Mouse (Mus musculus): ENCODE measurements around the gene Ptprg. TPM values are rescaled to one million over a fixed set of nuclear protein-coding genes. Genes with fewer than 3 reads are reported as not detected.

Gene Ptprg
- polyA plus RNA-seq, 1 experiment from 2014 or later: 38.7 TPM

DNA sequence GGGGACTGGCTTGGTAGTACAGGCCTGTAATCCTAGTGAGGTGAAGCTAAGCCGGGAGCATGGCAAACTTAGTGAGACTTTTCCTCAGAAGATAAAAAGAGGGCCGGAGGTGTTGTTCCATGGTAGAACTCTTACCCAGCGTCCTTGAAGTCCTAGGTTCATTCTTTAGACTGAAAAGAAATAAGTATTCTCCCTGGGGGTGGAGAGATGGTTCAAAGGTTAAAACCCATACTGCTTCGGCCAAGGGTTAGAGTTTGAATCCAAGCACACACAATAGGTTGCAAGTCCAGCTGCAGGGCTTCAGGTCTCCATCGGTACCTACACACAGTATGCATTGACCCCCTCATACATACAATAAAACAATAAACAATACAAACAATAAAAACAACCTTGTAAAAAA, 10.3 kb downstream of the Ptprg start:
- Histone ChIP-seq H3K4me2 (replicated peaks; ENCODE audit: low read depth, low read length) (no peak overlapping the region), H3K27me3 (ENCODE audit: insufficient read depth, low read length) (no peaks in the 10 kb centered on the region), H3K36me3 (ENCODE audit: insufficient read depth, low read length) (peaks cover 2% of the 10 kb centered on the region; the same call in 1 of the 2 replicates), H3K4me3 (ENCODE audit: low read length) (no peak overlapping the region), H3K9me3 (ENCODE audit: low read length) (peaks cover 4% of the 10 kb centered on the region; the same call in 1 of the 2 replicates), H3K4me1 (ENCODE audit: insufficient read depth, low read length) (peaks cover 20% of the 10 kb centered on the region), H3K9ac (replicated peaks; ENCODE audit: low read length) (no peak overlapping the region), H3K27ac (ENCODE audit: low read length) (no peak overlapping the region)
- no peak for ATAC-seq (ENCODE audit: low FRiP score, low TSS enrichment)
- WGBS: 82% methylated on average over 5 of the region's 5 CpGs

DNA sequence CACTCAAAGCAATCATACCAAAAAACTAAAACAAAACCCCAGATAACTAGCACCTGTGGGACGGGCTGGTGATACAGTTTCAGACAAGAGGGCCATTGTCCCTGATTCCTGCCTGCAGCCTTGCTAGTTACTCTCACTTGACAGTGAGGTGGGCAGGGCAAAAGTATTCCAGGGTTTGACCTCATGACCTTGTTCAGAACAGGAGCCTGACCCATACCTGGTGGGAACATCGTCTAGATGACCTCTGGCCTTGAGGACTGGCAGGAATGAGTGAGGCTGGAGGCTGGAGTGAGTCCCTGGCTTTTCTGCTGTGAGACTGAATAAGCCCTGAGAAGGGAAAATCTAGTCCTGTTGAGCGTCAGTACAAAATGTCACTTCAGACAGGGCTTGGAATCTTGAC, 11.1 kb downstream of the Ptprg start:
- ATAC-seq (ENCODE audit: low FRiP score, low TSS enrichment): no peak
- Histone ChIP-seq H3K4me2 (replicated peaks; ENCODE audit: low read depth, low read length) (no peak overlapping the region), H3K27ac (ENCODE audit: low read length) (no peak overlapping the region), H3K36me3 (ENCODE audit: insufficient read depth, low read length) (peaks cover 2% of the 10 kb centered on the region; the same call in 1 of the 2 replicates), H3K9ac (replicated peaks; ENCODE audit: low read length) (no peak overlapping the region), H3K27me3 (ENCODE audit: insufficient read depth, low read length) (no peaks in the 10 kb centered on the region), H3K4me3 (ENCODE audit: low read length) (no peak overlapping the region), H3K9me3 (ENCODE audit: low read length) (peaks cover 5% of the 10 kb centered on the region; the same call in 1 of the 2 replicates), H3K4me1 (ENCODE audit: insufficient read depth, low read length) (peaks cover 20% of the 10 kb centered on the region)
- 80% methylated on average over 3 of the region's 3 CpGs for WGBS

DNA sequence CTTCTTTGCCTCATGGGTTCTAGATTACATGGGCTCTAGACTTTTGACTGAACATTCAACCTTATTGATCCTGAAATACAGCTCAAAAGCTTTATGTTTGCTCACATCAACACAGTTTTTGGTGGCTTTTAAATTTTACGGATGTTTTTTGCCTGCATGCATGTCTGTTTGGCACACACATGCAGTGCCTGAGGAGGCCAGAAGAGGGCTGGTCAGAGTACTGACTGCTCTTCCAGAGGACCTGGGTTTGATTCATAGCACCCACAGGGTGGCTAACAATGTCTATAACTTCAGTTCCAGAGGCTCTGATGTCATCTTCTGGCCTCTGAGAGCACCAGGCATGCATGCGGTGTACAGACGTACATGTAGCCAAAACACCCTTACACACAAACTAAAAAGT, 12.0 kb downstream of the Ptprg start:
- WGBS: 97% methylated on average over 3 of the region's 3 CpGs
- no peak for ATAC-seq (ENCODE audit: low FRiP score, low TSS enrichment)
- H3K9ac ChIP-seq (replicated peaks; ENCODE audit: low read length): no peak overlapping the region
- H3K27me3 ChIP-seq (ENCODE audit: insufficient read depth, low read length): no peaks in the 10 kb centered on the region
- H3K4me3 ChIP-seq (ENCODE audit: low read length): no peak overlapping the region
- H3K36me3 ChIP-seq (ENCODE audit: insufficient read depth, low read length): peaks cover 2% of the 10 kb centered on the region; the same call in 1 of the 2 replicates
- H3K4me2 ChIP-seq (replicated peaks; ENCODE audit: low read depth, low read length): no peak overlapping the region
- H3K27ac ChIP-seq (ENCODE audit: low read length): no peak overlapping the region
- H3K4me1 ChIP-seq (ENCODE audit: insufficient read depth, low read length): peaks cover 13% of the 10 kb centered on the region
- peaks cover 5% of the 10 kb centered on the region; the same call in 1 of the 2 replicates for H3K9me3 ChIP-seq (ENCODE audit: low read length)

DNA sequence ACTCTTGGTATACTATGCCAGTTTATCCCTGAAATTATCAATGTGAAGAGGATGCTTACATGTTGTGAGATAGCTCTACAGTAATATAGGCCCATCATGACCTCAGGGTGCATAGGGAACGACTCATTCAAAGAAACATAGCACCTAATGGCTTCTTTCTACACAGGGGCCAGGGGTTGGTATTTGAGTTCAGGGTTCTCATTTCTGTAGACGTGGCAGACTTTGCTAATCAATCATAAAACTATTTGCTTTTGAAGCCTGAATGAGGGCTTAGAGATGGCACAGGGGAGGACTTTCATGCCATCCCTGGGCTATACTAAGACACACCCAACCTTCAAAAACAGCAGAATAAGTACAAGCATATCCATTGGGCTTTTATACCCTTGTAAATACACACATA, 16.4 kb downstream of the Ptprg start:
- WGBS: 60% methylated on average over 2 of the region's 2 CpGs
- no peak overlapping the region for H3K27ac ChIP-seq (ENCODE audit: low read length)

DNA sequence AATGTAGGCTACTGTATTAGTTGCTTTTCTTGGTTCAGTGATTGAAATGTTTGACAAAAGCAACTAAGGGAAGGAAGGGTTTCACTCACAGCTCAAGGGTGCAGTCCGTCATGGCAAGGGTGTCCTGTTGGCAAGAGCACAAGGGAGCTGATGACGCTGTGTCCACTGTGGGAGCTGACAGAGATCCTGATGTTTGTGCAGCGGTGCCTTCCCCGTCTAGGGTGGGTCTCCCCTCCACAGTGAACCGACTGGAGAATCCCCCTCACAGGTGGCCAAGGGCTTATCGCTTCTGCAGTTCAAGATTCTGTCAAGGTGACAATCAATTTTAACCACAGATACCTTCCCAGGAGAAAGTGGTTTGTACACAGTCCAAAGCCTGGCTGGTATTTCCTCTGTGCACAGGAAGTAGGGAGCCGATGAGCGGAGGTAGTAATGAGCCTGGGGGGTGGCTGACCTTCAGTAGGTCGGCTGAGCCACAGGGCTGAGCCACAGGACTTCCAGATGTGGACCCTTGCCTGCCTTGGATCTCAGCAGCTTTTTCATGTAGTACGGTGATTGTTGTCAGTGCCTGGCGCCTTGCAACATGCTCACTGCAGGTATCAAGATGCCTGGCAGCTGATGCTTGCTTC, 18.5 kb downstream of the Ptprg start:
- H3K9ac ChIP-seq (replicated peaks; ENCODE audit: low read length): no peak overlapping the region
- no peak for ATAC-seq (ENCODE audit: low FRiP score, low TSS enrichment)
- WGBS: 55% methylated on average over 11 of the region's 11 CpGs
- no peak overlapping the region for H3K4me3 ChIP-seq (ENCODE audit: low read length)
- no peaks in the 10 kb centered on the region for H3K27me3 ChIP-seq (ENCODE audit: insufficient read depth, low read length)
- peaks cover 16% of the 10 kb centered on the region for H3K4me1 ChIP-seq (ENCODE audit: insufficient read depth, low read length)
- no peak overlapping the region for H3K27ac ChIP-seq (ENCODE audit: low read length)
- H3K4me2 ChIP-seq (replicated peaks; ENCODE audit: low read depth, low read length): no peak overlapping the region
- no peaks in the 10 kb centered on the region for H3K36me3 ChIP-seq (ENCODE audit: insufficient read depth, low read length)
- peaks cover 5% of the 10 kb centered on the region; the same call in 1 of the 2 replicates for H3K9me3 ChIP-seq (ENCODE audit: low read length)

More for the DNA sequence above, 16.4 kb downstream of the Ptprg start:
- Histone ChIP-seq H3K4me1 (ENCODE audit: insufficient read depth, low read length) (peaks cover 7% of the 10 kb centered on the region), H3K9me3 (ENCODE audit: low read length) (peaks cover 5% of the 10 kb centered on the region; the same call in 1 of the 2 replicates), H3K4me2 (replicated peaks; ENCODE audit: low read depth, low read length) (no peak overlapping the region), H3K9ac (replicated peaks; ENCODE audit: low read length) (no peak overlapping the region), H3K36me3 (ENCODE audit: insufficient read depth, low read length) (peaks cover 2% of the 10 kb centered on the region; the same call in 1 of the 2 replicates), H3K4me3 (ENCODE audit: low read length) (no peak overlapping the region), H3K27me3 (ENCODE audit: insufficient read depth, low read length) (no peaks in the 10 kb centered on the region)
- no peak for ATAC-seq (ENCODE audit: low FRiP score, low TSS enrichment)

DNA sequence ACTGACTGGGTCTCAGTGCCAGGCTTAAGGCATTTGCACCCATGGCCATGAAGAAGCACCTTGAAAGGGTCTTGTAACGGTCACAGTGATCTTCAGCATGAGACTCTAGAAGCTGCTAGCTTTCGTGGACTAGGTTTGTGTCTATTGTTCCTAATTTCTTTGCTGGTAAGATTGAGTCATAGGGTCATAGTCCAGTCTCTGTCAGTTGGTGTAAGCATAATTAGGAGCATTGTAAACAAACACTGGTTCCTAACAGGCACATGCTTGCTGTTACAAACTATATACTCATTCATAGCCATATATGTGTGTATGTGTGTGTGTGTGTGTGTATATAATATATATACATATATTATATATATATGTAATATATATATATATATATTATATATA, 19.1 kb downstream of the Ptprg start:
- Histone ChIP-seq H3K27ac (ENCODE audit: low read length) (no peak overlapping the region), H3K27me3 (ENCODE audit: insufficient read depth, low read length) (no peaks in the 10 kb centered on the region), H3K36me3 (ENCODE audit: insufficient read depth, low read length) (no peaks in the 10 kb centered on the region), H3K9ac (replicated peaks; ENCODE audit: low read length) (no peak overlapping the region), H3K4me3 (ENCODE audit: low read length) (no peak overlapping the region), H3K4me1 (ENCODE audit: insufficient read depth, low read length) (peaks cover 18% of the 10 kb centered on the region), H3K4me2 (replicated peaks; ENCODE audit: low read depth, low read length) (no peak overlapping the region), H3K9me3 (ENCODE audit: low read length) (peaks cover 5% of the 10 kb centered on the region; the same call in 1 of the 2 replicates)
- WGBS: 82% methylated on average over 2 of the region's 2 CpGs
- no peak for ATAC-seq (ENCODE audit: low FRiP score, low TSS enrichment)

DNA sequence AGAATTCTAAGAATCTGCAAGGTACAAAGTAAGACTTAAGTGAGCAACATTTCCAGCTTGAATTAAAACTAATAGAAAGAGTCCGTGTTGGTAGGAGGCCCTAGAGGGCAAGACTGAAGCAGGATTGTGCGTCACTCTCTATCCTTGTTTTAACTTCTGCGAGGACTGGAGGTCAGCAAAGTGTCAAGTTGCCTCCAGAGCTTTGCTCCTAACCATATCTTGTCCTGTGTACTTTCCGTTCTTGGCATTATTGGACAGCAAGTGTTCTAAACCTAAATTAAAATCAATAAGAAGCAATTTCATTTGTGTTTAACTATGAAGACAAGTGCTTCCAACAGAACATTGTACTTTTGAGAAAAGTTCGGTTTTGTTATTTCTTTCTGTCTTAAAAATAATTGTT, 20.4 kb downstream of the Ptprg start:
- 56% methylated on average over 5 of the region's 5 CpGs for WGBS
- Histone ChIP-seq H3K9me3 (ENCODE audit: low read length) (0 out of 2 replicates have a peak, but pooled peaks cover under 1% of the 10 kb centered on the region), H3K4me2 (replicated peaks; ENCODE audit: low read depth, low read length) (no peak overlapping the region), H3K9ac (replicated peaks; ENCODE audit: low read length) (no peak overlapping the region), H3K27me3 (ENCODE audit: insufficient read depth, low read length) (no peaks in the 10 kb centered on the region), H3K27ac (ENCODE audit: low read length) (no peak overlapping the region), H3K4me3 (ENCODE audit: low read length) (no peak overlapping the region), H3K4me1 (ENCODE audit: insufficient read depth, low read length) (peaks cover 31% of the 10 kb centered on the region), H3K36me3 (ENCODE audit: insufficient read depth, low read length) (no peaks in the 10 kb centered on the region)
- ATAC-seq (ENCODE audit: low FRiP score, low TSS enrichment): no peak

DNA sequence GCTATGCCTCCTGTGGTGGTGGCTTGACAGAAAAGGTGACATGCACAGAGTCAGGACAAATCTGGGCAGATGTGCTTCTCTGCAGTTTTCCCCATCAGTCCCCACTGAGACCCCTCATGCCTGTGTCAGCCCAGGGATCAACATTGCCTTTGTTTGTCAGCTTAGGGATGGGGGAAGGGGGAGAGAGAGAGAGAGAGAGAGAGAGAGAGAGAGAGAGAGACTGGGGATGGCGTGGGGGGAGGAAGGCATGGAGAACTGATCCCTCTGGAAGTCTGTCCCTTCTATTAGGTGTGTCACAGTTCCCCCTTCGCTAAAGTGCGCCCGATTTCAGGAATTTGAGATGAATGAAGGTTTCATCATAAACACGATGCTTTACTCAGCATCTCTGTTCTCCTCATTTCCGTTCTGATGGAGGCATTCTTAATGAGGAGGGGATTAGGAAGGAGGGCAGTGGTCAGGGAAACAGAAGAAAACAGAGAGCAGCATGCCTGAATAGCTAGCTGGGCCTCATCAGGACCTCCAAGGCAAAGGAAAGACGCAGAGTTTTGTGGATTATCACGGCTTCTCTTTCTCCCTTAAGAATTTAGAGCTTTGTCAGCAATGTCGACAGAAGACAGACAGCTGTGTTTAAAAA, 24.1 kb downstream of the Ptprg start:
- 32% methylated on average over 9 of the region's 9 CpGs for WGBS
- ATAC-seq (ENCODE audit: low FRiP score, low TSS enrichment): no peak

DNA sequence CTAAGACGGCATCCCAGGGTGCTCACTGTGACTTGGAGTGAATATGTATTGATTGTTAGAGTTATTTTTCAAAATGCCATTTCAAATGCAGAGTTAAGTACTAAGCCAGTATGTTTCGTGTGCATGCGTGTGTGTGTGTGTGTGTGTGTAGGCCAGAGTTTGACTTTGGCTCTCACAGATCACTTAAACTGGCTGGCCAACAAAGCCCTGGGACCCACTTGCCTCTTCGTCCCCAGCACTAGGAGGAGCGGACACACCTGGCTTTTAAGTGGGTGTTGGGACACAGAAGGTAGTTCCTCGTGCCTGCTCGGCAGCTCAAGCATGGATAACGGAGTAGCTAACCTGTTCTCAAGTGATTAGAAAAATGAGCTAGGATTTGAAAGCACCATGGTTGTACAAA, 24.6 kb downstream of the Ptprg start:
- Histone ChIP-seq H3K36me3 (ENCODE audit: insufficient read depth, low read length) (peaks cover 6% of the 10 kb centered on the region; the same call in 1 of the 2 replicates), H3K4me2 (replicated peaks; ENCODE audit: low read depth, low read length) (no peak overlapping the region), H3K9me3 (ENCODE audit: low read length) (peaks cover 3% of the 10 kb centered on the region; the same call in 1 of the 2 replicates), H3K27me3 (ENCODE audit: insufficient read depth, low read length) (no peaks in the 10 kb centered on the region), H3K4me1 (ENCODE audit: insufficient read depth, low read length) (peaks cover 25% of the 10 kb centered on the region), H3K9ac (replicated peaks; ENCODE audit: low read length) (0 out of 2 replicates have a peak overlapping the region, but pooled peaks have one; percentile 31), H3K4me3 (ENCODE audit: low read length) (no peak overlapping the region), H3K27ac (ENCODE audit: low read length) (no peak overlapping the region)
- no peak for ATAC-seq (ENCODE audit: low FRiP score, low TSS enrichment)
- WGBS: 65% methylated on average over 8 of the region's 8 CpGs

More for the DNA sequence above, 24.1 kb downstream of the Ptprg start:
- Histone ChIP-seq H3K9me3 (ENCODE audit: low read length) (no peaks in the 10 kb centered on the region), H3K4me2 (replicated peaks; ENCODE audit: low read depth, low read length) (no peak overlapping the region), H3K27ac (ENCODE audit: low read length) (no peak overlapping the region), H3K36me3 (ENCODE audit: insufficient read depth, low read length) (peaks cover 4% of the 10 kb centered on the region; the same call in 1 of the 2 replicates), H3K27me3 (ENCODE audit: insufficient read depth, low read length) (no peaks in the 10 kb centered on the region), H3K4me3 (ENCODE audit: low read length) (no peak overlapping the region), H3K9ac (replicated peaks; ENCODE audit: low read length) (no peak overlapping the region), H3K4me1 (ENCODE audit: insufficient read depth, low read length) (peaks cover 25% of the 10 kb centered on the region)

DNA sequence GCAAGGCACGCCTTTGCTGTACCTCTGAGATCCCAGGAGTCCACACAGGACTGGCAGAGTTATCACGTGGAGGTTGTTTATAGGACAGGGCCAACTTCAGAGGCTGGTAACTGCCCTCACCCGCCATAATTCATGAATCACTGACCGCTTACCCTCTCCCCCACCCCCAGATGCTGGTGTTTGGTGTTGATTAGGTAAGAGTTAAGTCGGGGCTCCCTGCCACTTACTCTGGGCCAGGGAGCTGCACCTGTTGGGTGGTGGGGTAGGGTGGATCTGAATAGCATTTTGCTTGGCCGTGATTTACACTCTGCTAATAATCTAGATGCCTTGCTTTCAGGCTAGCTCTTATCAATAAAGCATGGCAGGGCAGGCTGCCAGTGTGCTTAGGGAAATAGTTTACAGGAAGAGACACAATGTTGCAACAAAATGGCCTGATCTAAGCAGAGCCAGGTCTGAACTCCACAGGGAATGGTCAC, 25.2 kb downstream of the Ptprg start:
- 19% methylated on average over 6 of the region's 6 CpGs for WGBS

More for the DNA sequence above, 25.2 kb downstream of the Ptprg start:
- ATAC-seq (ENCODE audit: low FRiP score, low TSS enrichment): peak; percentile 71; the same call in 1 of the 2 replicates
- Histone ChIP-seq H3K36me3 (ENCODE audit: insufficient read depth, low read length) (peaks cover 6% of the 10 kb centered on the region; the same call in 1 of the 2 replicates), H3K4me2 (replicated peaks; ENCODE audit: low read depth, low read length) (no peak overlapping the region), H3K9ac (replicated peaks; ENCODE audit: low read length) (0 out of 2 replicates have a peak overlapping the region, but pooled peaks have one; percentile 31), H3K27me3 (ENCODE audit: insufficient read depth, low read length) (no peaks in the 10 kb centered on the region), H3K4me1 (ENCODE audit: insufficient read depth, low read length) (peaks cover 25% of the 10 kb centered on the region), H3K4me3 (ENCODE audit: low read length) (no peak overlapping the region), H3K27ac (ENCODE audit: low read length) (no peak overlapping the region), H3K9me3 (ENCODE audit: low read length) (peaks cover 7% of the 10 kb centered on the region; the same call in 1 of the 2 replicates)
